Mouse (Mus musculus) stomach, postnatal 0 days (tissue): ENCODE data around the gene Arhgdib.

Experiments
- CTCF ChIP-seq: IDR thresholded peaks from 2 replicates; pipeline ENCODE4 v1.5.1; 2016; ENCODE audit warnings: antibody characterized with exemption, low read depth, mild to moderate bottlenecking, moderate library complexity
- EP300 ChIP-seq: optimal IDR thresholded peaks from 2 replicates; pipeline ENCODE3; 2016; ENCODE audit warnings: antibody characterized with exemption

GRCm38 (mm10) chr6:136942280-136942679, 581 bp upstream of the Arhgdib start:
- TF ChIP-seq EP300, result no peak
- TF ChIP-seq CTCF, result no peak
